Mouse (Mus musculus): ENCODE data around the gene Glipr2. TPM values are rescaled to one million over a fixed set of nuclear protein-coding genes. Genes with fewer than 3 reads are reported as not detected.

Glipr2 gene
- total and polyA plus RNA-seq, 2 experiments: 0.83 to 1.2 TPM

GRCm38 (mm10) chr4:43965856-43966535 lies 8.8 kb downstream of the Glipr2 start:
- Histone ChIP-seq H3K9ac (ENCODE audit: low read depth, low read length) (no peak overlapping the region), H3K4me3 (ENCODE audit: insufficient read depth, low read depth, low read length) (no peak overlapping the region), H3K79me2 (ENCODE audit: control insufficient read depth, insufficient read depth, low read length) (no peaks in the 10 kb centered on the region), H3K27ac (replicated peaks; ENCODE audit: insufficient read depth, low read depth, low read length) (no peak overlapping the region), H3K36me3 (ENCODE audit: control insufficient read depth, insufficient read depth, low read length) (no peaks in the 10 kb centered on the region), H3K27me3 (ENCODE audit: control insufficient read depth, insufficient read depth, low read length) (no peaks in the 10 kb centered on the region), H3K4me1 (ENCODE audit: control insufficient read depth, insufficient read depth, low read length) (peaks cover 10% of the 10 kb centered on the region)
- DNase-seq (ENCODE audit: extremely low read depth, low read depth, low spot score): no peak
- no peak for TF ChIP-seq POLR2A (IDR thresholded peaks at IDR 0.05; ENCODE audit: extremely low read depth, insufficient read depth, low read length)
- no peak for TF ChIP-seq CTCF (IDR thresholded peaks at IDR 0.05; ENCODE audit: low read depth, low read length)
- WGBS: 89% methylated on average over 7 of the region's 7 CpGs

DNA sequence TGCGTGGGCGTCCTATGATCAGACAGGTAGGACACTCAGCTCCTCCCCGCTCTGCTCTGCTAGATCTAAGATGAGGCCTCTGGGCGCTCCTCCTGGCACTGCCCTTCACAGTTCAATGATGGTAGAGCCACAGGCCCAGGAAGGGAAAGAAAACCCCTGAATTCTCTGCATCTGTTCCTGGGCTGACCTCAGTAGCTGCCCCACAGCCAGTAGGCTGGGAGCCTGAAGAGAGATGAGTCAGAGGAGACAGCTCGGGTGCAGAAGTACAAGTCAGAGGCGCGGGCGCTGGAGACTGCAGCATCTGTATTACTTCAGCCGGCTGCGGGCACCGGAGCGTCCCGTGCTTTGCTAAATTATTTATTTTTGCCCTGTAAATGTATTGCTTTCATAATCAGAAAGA lies 11.4 kb downstream of the Glipr2 start:
- TF ChIP-seq POLR2A (IDR thresholded peaks at IDR 0.05; ENCODE audit: extremely low read depth, insufficient read depth, low read length) (no peak), CTCF (IDR thresholded peaks at IDR 0.05; ENCODE audit: low read depth, low read length) (no peak)
- Histone ChIP-seq H3K27ac (replicated peaks; ENCODE audit: insufficient read depth, low read depth, low read length) (no peak overlapping the region), H3K4me3 (ENCODE audit: insufficient read depth, low read depth, low read length) (no peak overlapping the region), H3K4me1 (ENCODE audit: control insufficient read depth, insufficient read depth, low read length) (peaks cover 13% of the 10 kb centered on the region), H3K27me3 (ENCODE audit: control insufficient read depth, insufficient read depth, low read length) (no peaks in the 10 kb centered on the region), H3K36me3 (ENCODE audit: control insufficient read depth, insufficient read depth, low read length) (no peaks in the 10 kb centered on the region), H3K9ac (ENCODE audit: low read depth, low read length) (no peak overlapping the region), H3K79me2 (ENCODE audit: control insufficient read depth, insufficient read depth, low read length) (no peaks in the 10 kb centered on the region)
- 84% methylated on average over 13 of the region's 13 CpGs for WGBS
- no peak for DNase-seq (ENCODE audit: extremely low read depth, low read depth, low spot score)

DNA sequence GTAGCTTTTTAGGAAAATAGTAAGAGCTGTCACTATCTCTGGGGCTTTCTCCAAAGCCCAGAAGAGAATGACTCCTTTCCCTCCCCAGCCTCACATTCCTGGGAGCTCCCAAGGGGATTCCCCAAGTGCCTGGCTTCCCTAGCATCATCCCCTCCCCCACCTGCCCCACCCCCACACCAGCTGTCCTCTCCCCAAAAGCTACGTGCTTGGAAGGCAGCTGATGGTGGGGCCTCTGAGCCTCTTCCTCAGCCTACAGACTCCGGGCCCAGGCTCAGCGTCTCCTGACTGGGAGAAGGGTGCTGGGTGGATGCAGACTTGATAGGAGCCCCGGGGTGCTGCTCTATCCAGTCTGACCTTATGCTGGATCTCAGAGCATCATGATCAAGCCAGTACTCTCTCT lies 12.2 kb downstream of the Glipr2 start:
- no peak for DNase-seq (ENCODE audit: extremely low read depth, low read depth, low spot score)
- WGBS: 58% methylated on average over 4 of the region's 4 CpGs
- H3K79me2 ChIP-seq (ENCODE audit: control insufficient read depth, insufficient read depth, low read length): no peaks in the 10 kb centered on the region
- H3K36me3 ChIP-seq (ENCODE audit: control insufficient read depth, insufficient read depth, low read length): no peaks in the 10 kb centered on the region
- no peak overlapping the region for H3K27ac ChIP-seq (replicated peaks; ENCODE audit: insufficient read depth, low read depth, low read length)
- H3K27me3 ChIP-seq (ENCODE audit: control insufficient read depth, insufficient read depth, low read length): no peaks in the 10 kb centered on the region
- H3K4me1 ChIP-seq (ENCODE audit: control insufficient read depth, insufficient read depth, low read length): peaks cover 8% of the 10 kb centered on the region
- H3K4me3 ChIP-seq (ENCODE audit: insufficient read depth, low read depth, low read length): no peak overlapping the region
- H3K9ac ChIP-seq (ENCODE audit: low read depth, low read length): no peak overlapping the region
- TF ChIP-seq POLR2A (IDR thresholded peaks at IDR 0.05; ENCODE audit: extremely low read depth, insufficient read depth, low read length) (no peak), CTCF (IDR thresholded peaks at IDR 0.05; ENCODE audit: low read depth, low read length) (no peak)

DNA sequence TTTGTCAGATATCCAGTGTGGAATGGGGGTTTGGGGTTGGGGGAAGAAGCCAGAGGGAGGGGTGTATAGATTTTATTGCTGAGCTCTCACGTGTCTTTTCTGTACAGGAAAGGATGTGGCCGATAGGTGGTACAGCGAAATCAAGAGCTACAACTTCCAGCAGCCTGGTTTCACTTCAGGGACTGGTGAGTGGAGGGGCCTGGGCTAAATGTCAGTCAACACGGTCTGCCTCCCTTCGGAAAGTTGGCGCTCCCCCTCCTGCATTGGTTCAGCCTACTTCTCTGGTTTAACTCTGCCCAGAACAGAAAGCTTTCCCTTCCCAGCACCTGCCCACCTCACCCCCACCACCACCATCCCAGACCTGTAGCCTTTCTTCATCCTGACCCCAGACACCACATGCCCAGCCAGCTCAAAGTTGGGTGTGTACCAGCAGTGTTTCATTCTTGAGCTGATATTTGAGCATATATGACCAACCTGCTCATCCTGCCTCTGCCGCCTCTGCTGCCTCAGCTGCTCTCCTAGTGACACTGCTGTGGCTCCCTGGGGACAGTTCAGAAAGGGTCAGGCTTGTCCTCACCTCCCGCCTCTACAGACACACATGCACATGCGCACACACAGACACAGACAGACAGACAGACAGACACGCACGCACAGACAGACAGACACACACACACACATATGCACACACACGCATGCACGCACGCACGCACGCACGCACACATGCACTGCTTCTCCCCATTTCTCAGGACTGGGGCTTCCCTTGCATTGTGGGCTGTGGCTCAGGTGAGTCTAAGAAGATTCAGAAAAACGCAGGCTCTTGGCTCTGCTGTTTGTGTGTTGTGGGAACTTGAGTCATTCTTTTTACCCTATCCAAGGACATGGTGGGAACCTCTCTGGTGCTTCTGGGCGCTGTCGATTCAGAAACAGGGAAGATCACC lies 13.5 kb downstream of the Glipr2 start:
- WGBS: 94% methylated on average over 20 of the region's 20 CpGs
- peaks cover 4% of the 10 kb centered on the region for H3K4me1 ChIP-seq (ENCODE audit: control insufficient read depth, insufficient read depth, low read length)

GRCm38 (mm10) chr4:43971541-43972136 lies 14.4 kb downstream of the Glipr2 start:
- peaks cover 4% of the 10 kb centered on the region for H3K4me1 ChIP-seq (ENCODE audit: control insufficient read depth, insufficient read depth, low read length)
- WGBS: 82% methylated on average over 9 of the region's 9 CpGs
- H3K4me3 ChIP-seq (ENCODE audit: insufficient read depth, low read depth, low read length): no peak overlapping the region
- no peaks in the 10 kb centered on the region for H3K27me3 ChIP-seq (ENCODE audit: control insufficient read depth, insufficient read depth, low read length)
- no peak overlapping the region for H3K9ac ChIP-seq (ENCODE audit: low read depth, low read length)
- DNase-seq (ENCODE audit: extremely low read depth, low read depth, low spot score): no peak
- TF ChIP-seq POLR2A (IDR thresholded peaks at IDR 0.05; ENCODE audit: extremely low read depth, insufficient read depth, low read length): no peak
- TF ChIP-seq CTCF (IDR thresholded peaks at IDR 0.05; ENCODE audit: low read depth, low read length): no peak
- no peaks in the 10 kb centered on the region for H3K36me3 ChIP-seq (ENCODE audit: control insufficient read depth, insufficient read depth, low read length)
- H3K79me2 ChIP-seq (ENCODE audit: control insufficient read depth, insufficient read depth, low read length): no peaks in the 10 kb centered on the region
- H3K27ac ChIP-seq (replicated peaks; ENCODE audit: insufficient read depth, low read depth, low read length): no peak overlapping the region; the same call in 1 of the 2 replicates

More for the DNA sequence above, 13.5 kb downstream of the Glipr2 start:
- Histone ChIP-seq H3K36me3 (ENCODE audit: control insufficient read depth, insufficient read depth, low read length) (no peaks in the 10 kb centered on the region), H3K27me3 (ENCODE audit: control insufficient read depth, insufficient read depth, low read length) (no peaks in the 10 kb centered on the region), H3K79me2 (ENCODE audit: control insufficient read depth, insufficient read depth, low read length) (no peaks in the 10 kb centered on the region), H3K4me3 (ENCODE audit: insufficient read depth, low read depth, low read length) (no peak overlapping the region), H3K27ac (replicated peaks; ENCODE audit: insufficient read depth, low read depth, low read length) (no peak overlapping the region), H3K9ac (ENCODE audit: low read depth, low read length) (no peak overlapping the region)
- no peak for DNase-seq (ENCODE audit: extremely low read depth, low read depth, low spot score)
- TF ChIP-seq POLR2A (IDR thresholded peaks at IDR 0.05; ENCODE audit: extremely low read depth, insufficient read depth, low read length) (no peak), CTCF (IDR thresholded peaks at IDR 0.05; ENCODE audit: low read depth, low read length) (no peak)
